Mouse (Mus musculus): ENCODE results near the gene Usp44. TPM values are rescaled to one million over a fixed set of nuclear protein-coding genes. Genes with fewer than 3 reads are reported as not detected.

The Usp44 gene
- polyA plus RNA-seq, 1 experiment from 2014 or later: 0.88 TPM

DNA sequence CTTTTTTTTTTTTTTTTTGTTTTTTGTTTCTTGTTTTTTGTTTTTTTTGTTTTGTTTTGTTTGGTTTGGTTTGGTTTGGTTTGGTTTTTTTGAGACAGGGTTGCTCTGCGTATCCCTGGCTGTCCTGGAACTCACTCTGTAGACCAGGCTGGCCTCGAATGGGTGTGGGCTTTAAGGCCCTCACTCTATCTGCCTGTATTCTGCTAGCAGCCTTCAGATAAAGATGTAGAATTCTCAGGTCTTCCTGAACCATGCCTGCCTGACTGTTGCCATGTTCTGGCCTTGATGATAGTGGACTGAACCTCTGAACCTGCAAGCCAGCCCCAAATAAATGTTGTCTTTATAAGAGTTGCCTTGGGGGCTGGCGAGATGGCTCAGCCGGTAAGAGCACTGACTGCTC, 61.2 kb downstream of the Usp44 start:
- peaks cover 12% of the 10 kb centered on the region for H3K4me1 ChIP-seq
- no peaks in the 10 kb centered on the region for H3K27me3 ChIP-seq
- ATAC-seq (ENCODE audit: low FRiP score, low read depth): no peak
- no peak overlapping the region for H3K4me2 ChIP-seq (replicated peaks)
- H3K9me3 ChIP-seq: no peaks in the 10 kb centered on the region
- H3K36me3 ChIP-seq: no peaks in the 10 kb centered on the region
- WGBS: 86% methylated on average over 4 of the region's 4 CpGs
- H3K4me3 ChIP-seq: no peak overlapping the region
- H3K27ac ChIP-seq: no peak overlapping the region
- no peak overlapping the region for H3K9ac ChIP-seq

- no peak for ATAC-seq (ENCODE audit: low FRiP score, low read depth)
- H3K4me2 ChIP-seq (replicated peaks): no peak within 1 kb of the TSS
- H3K36me3 ChIP-seq: no peaks in the 10 kb centered on the region
- no peak within 1 kb of the TSS for H3K27ac ChIP-seq
- WGBS: 68% methylated on average over 7 of the region's 7 CpGs
- no peaks in the 10 kb centered on the region for H3K27me3 ChIP-seq
- no peaks in the 10 kb centered on the region for H3K4me1 ChIP-seq
- H3K9ac ChIP-seq: no peak within 1 kb of the TSS
- H3K4me3 ChIP-seq: no peak within 1 kb of the TSS
- no peaks in the 10 kb centered on the region for H3K9me3 ChIP-seq
These were observed 65.8 kb downstream of the Usp44 start, which contains the start of gene Metap2 for GRCm38 (mm10) chr10:93897043-93897646. TSS of gene Metap2 (minus strand) at chr10:93897093.

GRCm38 (mm10) chr10:93899303-93899702, 67.9 kb downstream of the Usp44 start:
- Histone ChIP-seq H3K4me3 (no peak overlapping the region), H3K4me2 (replicated peaks) (no peak overlapping the region), H3K4me1 (no peaks in the 10 kb centered on the region), H3K27me3 (no peaks in the 10 kb centered on the region), H3K27ac (no peak overlapping the region), H3K36me3 (no peaks in the 10 kb centered on the region), H3K9me3 (no peaks in the 10 kb centered on the region), H3K9ac (no peak overlapping the region)
- no peak for ATAC-seq (ENCODE audit: low FRiP score, low read depth)
- 58% methylated on average over 2 of the region's 2 CpGs for WGBS

GRCm38 (mm10) chr10:93899907-93900306, 68.6 kb downstream of the Usp44 start:
- no peak overlapping the region for H3K27ac ChIP-seq
- no peak overlapping the region for H3K4me2 ChIP-seq (replicated peaks)
- H3K27me3 ChIP-seq: no peaks in the 10 kb centered on the region
- H3K36me3 ChIP-seq: no peaks in the 10 kb centered on the region
- H3K9ac ChIP-seq: no peak overlapping the region
- no peak for ATAC-seq (ENCODE audit: low FRiP score, low read depth)
- WGBS: 86% methylated on average over 11 of the region's 11 CpGs
- no peak overlapping the region for H3K4me3 ChIP-seq
- no peaks in the 10 kb centered on the region for H3K9me3 ChIP-seq
- H3K4me1 ChIP-seq: no peaks in the 10 kb centered on the region

DNA sequence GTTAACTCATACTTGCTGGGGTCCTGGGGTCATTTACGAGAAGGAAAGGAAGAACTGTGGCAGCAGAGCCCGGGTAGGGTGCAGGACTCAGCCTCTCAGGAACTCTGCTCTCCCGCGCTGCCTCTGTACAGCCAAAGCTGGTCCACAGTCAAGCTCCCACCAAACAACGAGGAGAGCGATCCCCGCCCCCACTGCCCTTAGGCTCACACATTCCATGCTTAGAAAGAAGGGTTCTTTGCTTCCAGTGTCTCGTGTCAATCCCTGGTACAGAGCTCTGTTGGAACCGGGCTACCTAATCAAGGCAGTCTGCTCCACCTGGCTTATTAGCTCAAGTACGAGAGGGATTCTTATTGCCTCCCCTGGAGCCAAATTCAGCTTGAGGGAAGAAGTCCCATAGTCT, 76.0 kb downstream of the Usp44 start:
- WGBS: 25% methylated on average over 10 of the region's 10 CpGs
- Histone ChIP-seq H3K9me3 (no peaks in the 10 kb centered on the region), H3K4me3 (no peak overlapping the region), H3K27ac (no peak overlapping the region), H3K4me2 (replicated peaks) (no peak overlapping the region), H3K9ac (no peak overlapping the region), H3K4me1 (peaks cover 8% of the 10 kb centered on the region), H3K27me3 (no peaks in the 10 kb centered on the region), H3K36me3 (no peaks in the 10 kb centered on the region)
- ATAC-seq (ENCODE audit: low FRiP score, low read depth): no peak

Other genes starting within 250 kb of the Usp44 start
- 118 and 122 TPM in 2 replicates for gene Snrpf, start 241.8 kb upstream of the Usp44 start, polyA plus RNA-seq (2015; fragmentation: Nextera tagmentation; extraction: Ambion mirVana)
- gene Ntn4, start 190.9 kb upstream of the Usp44 start, polyA plus RNA-seq (2015; fragmentation: Nextera tagmentation; extraction: Ambion mirVana): 0.74 and 0.87 TPM in 2 replicates
- gene Metap2, start 65.5 kb downstream of the Usp44 start, polyA plus RNA-seq (2015; fragmentation: Nextera tagmentation; extraction: Ambion mirVana): 188 and 194 TPM in 2 replicates
- gene Vezt, start 204.3 kb downstream of the Usp44 start, polyA plus RNA-seq (2015; fragmentation: Nextera tagmentation; extraction: Ambion mirVana): 25.7 and 28.0 TPM in 2 replicates
- gene Fgd6, start 204.4 kb downstream of the Usp44 start, polyA plus RNA-seq (2015; fragmentation: Nextera tagmentation; extraction: Ambion mirVana): 3.3 and 4.0 TPM in 2 replicates

Measured in limb, embryonic 13.5 days (tissue).